Mouse (Mus musculus) midbrain, embryonic 14.5 days (tissue): ENCODE data around the gene Lfng. TPM values are rescaled to one million over a fixed set of nuclear protein-coding genes. Genes with fewer than 3 reads are reported as not detected.
A peak's percentile ranks its signal among the peaks of the same experiment; 100 is the strongest.

Source experiments
- ATAC-seq: fragments of 200-750 bp; cut with Nextera tagmentation; 2 replicates; pipeline ENCODE4 v1.8.0; 2017; ENCODE audit warnings: moderate number of reproducible peaks, moderate library complexity; ENCODE audit not compliant: low FRiP score, low TSS enrichment
- DNase-seq: peaks from one replicate; pipeline ENCODE4 v3.0.0-alpha.2; 2015
- H3K27ac ChIP-seq: fragments of 300-500 bp; sonication (generic); replicated peaks from 2 replicates; pipeline ENCODE4 v1.5.1; 2014; ENCODE audit warnings: mild to moderate bottlenecking, low read depth, low read length, moderate library complexity
- H3K27me3 ChIP-seq: fragments of 300-500 bp; sonication (generic); 2 replicates; pipeline ENCODE4 v1.6.1; 2014; ENCODE audit warnings: low read length, control low read depth, mixed read lengths; ENCODE audit not compliant: control insufficient read depth, insufficient read depth
- H3K36me3 ChIP-seq: fragments of 300-500 bp; sonication (generic); 2 replicates; pipeline ENCODE4 v1.6.1; 2014; ENCODE audit warnings: low read length, control low read depth; ENCODE audit not compliant: control insufficient read depth, insufficient read depth
- H3K4me1 ChIP-seq: fragments of 300-500 bp; sonication (generic); 2 replicates; pipeline ENCODE4 v1.6.1; 2014; ENCODE audit warnings: mild to moderate bottlenecking, antibody characterized with exemption, low read length, control low read depth; ENCODE audit not compliant: control insufficient read depth, insufficient read depth
- H3K4me2 ChIP-seq: fragments of 300-500 bp; sonication (generic); 2 replicates; pipeline ENCODE4 v1.6.1; 2014; ENCODE audit warnings: mild to moderate bottlenecking, low read length, moderate library complexity
- H3K4me3 ChIP-seq: fragments of 300-500 bp; sonication (generic); replicated peaks from 2 replicates; pipeline ENCODE4 v1.5.1; 2014; ENCODE audit warnings: low read depth, low read length
- H3K9ac ChIP-seq: fragments of 300-500 bp; sonication (generic); replicated peaks from 2 replicates; pipeline ENCODE4 v1.6.1; 2014; ENCODE audit warnings: mild to moderate bottlenecking, low read length, moderate library complexity
- H3K9me3 ChIP-seq: fragments of 300-500 bp; sonication (generic); 2 replicates; pipeline ENCODE4 v1.6.1; 2016; ENCODE audit warnings: low read length, control low read depth, mixed read lengths; ENCODE audit not compliant: control insufficient read depth
- WGBS: fragments of 180-500 bp; shearing (Covaris S2); extraction: QIAGEN DNeasy Blood & Tissue Kit; methylation state at CpG from one replicate; pipeline ENCODE4 v1.1.7; 2014; 5-methylcytosine and 5-hydroxymethylcytosine counted together
- polyA plus RNA-seq: library from polyadenylated mRNA; unstranded; fragments of >200 nt; fragmentation: Nextera tagmentation; extraction: Ambion mirVana; gene quantifications from 2 replicates; pipeline ENCODE4 v1.2.1, GENCODE M21; 2014

Gene Lfng
- polyA plus RNA-seq, 1 experiment from 2014 or later = 25.2 TPM

DNA sequence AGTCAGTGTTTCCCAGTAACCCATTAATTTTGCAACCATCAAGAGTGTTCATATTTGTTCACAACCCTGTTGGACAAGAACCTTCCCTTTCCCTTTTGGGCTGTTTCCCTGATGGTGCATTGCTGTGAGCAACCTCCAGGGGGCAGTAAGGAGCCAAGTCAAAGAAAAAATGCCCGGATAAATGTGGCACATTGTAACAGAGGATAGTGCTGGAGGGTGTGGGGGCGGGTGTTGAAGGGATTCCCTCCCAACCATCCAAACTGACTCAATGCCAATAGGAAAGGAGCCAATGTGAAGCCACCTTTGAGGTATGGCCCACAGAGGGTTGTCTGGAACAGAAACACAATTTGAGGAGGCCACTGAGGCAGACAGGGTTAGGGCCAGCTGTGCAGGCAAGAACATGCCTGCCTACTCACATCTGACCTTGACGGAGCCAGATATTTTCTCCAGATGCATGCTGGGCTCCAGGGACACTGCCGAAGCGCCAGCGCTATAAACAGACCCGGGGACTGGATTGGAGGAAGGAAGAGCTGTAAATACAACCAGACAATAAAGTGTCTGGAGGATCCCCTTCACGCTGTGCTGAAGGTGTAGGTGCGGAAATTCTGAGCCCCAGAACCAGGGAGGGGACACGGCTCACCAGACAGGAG, 38.7 kb upstream of the Lfng start:
- ATAC-seq (no peak; the same call in 1 of the 2 replicates), DNase-seq (peak; percentile 79)
- no peak overlapping the region for H3K4me2 ChIP-seq
- no peak overlapping the region for H3K9ac ChIP-seq
- H3K27me3 ChIP-seq = no peaks in the 10 kb centered on the region
- H3K9me3 ChIP-seq = no peaks in the 10 kb centered on the region
- 53% methylated on average over 10 of the region's 10 CpGs for WGBS
- H3K4me3 ChIP-seq = no peak overlapping the region
- no peak overlapping the region for H3K27ac ChIP-seq
- H3K36me3 ChIP-seq = no peaks in the 10 kb centered on the region
- peaks cover 5% of the 10 kb centered on the region; the same call in 1 of the 2 replicates for H3K4me1 ChIP-seq

DNA sequence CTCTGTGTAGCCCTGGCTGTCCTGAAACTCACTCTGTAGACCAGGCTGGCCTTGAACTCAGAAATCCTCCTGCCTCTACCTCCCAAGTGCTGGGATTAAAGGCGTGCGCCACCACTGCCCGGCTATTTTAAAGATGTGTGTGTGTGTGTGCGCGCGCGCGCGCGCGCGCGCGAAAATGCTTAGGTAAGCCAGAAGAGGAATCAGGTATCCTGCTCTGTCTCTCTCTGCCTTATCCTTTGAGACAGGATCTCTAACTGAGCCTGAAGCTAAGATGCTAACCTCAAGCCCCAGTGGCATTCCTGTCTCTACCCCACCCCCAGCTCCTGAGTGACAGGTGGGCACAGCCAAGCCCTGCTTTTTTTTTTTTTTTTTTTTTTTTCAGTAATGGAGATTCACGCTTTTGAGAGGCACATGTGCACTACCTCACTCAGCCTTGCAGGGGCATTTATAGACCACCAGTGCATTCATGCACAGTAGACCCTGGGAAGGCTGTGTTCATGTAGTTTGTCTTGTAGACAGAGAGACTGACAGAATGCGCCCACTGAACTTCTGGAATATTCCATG, 38.0 kb upstream of the Lfng start:
- peaks cover 5% of the 10 kb centered on the region; the same call in 1 of the 2 replicates for H3K4me1 ChIP-seq
- no peak overlapping the region for H3K9ac ChIP-seq
- H3K4me2 ChIP-seq = no peak overlapping the region
- H3K4me3 ChIP-seq = no peak overlapping the region
- ATAC-seq (no peak), DNase-seq (peak; percentile 24)
- 86% methylated on average over 16 of the region's 16 CpGs for WGBS
- H3K27me3 ChIP-seq = no peaks in the 10 kb centered on the region
- H3K9me3 ChIP-seq = no peaks in the 10 kb centered on the region
- no peaks in the 10 kb centered on the region for H3K36me3 ChIP-seq
- no peak overlapping the region for H3K27ac ChIP-seq

- 90% methylated on average over 13 of the region's 13 CpGs for WGBS
- Histone ChIP-seq H3K9me3 (no peaks in the 10 kb centered on the region), H3K27ac (no peak overlapping the region), H3K36me3 (no peaks in the 10 kb centered on the region), H3K4me1 (0 out of 2 replicates have a peak, but pooled peaks cover 4% of the 10 kb centered on the region), H3K4me3 (no peak overlapping the region), H3K9ac (no peak overlapping the region), H3K4me2 (no peak overlapping the region), H3K27me3 (no peaks in the 10 kb centered on the region)
- DNase-seq = no peak
- ATAC-seq = no peak
Measured at GRCm38 (mm10) chr5:140570223-140570870, 36.8 kb upstream of the Lfng start.

- H3K27me3 ChIP-seq = no peaks in the 10 kb centered on the region
- ATAC-seq (no peak), DNase-seq (no peak)
- no peak overlapping the region for H3K4me2 ChIP-seq
- H3K27ac ChIP-seq = no peak overlapping the region
- WGBS = 70% methylated on average over 4 of the region's 4 CpGs
- H3K9ac ChIP-seq = no peak overlapping the region
- H3K9me3 ChIP-seq = no peaks in the 10 kb centered on the region
- H3K4me1 ChIP-seq = no peaks in the 10 kb centered on the region
- H3K4me3 ChIP-seq = no peak overlapping the region
- no peaks in the 10 kb centered on the region for H3K36me3 ChIP-seq
Measured at GRCm38 (mm10) chr5:140571201-140571600, 35.9 kb upstream of the Lfng start.

GRCm38 (mm10) chr5:140571673-140572072, 35.4 kb upstream of the Lfng start:
- Histone ChIP-seq H3K36me3 (no peaks in the 10 kb centered on the region), H3K4me3 (no peak overlapping the region), H3K9me3 (no peaks in the 10 kb centered on the region), H3K27me3 (no peaks in the 10 kb centered on the region), H3K4me2 (no peak overlapping the region), H3K4me1 (no peaks in the 10 kb centered on the region), H3K9ac (no peak overlapping the region), H3K27ac (no peak overlapping the region)
- ATAC-seq = no peak
- WGBS = 58% methylated on average over 10 of the region's 10 CpGs
- DNase-seq = no peak

- WGBS = 85% methylated on average over 6 of the region's 6 CpGs
- Histone ChIP-seq H3K4me1 (no peaks in the 10 kb centered on the region), H3K27me3 (no peaks in the 10 kb centered on the region), H3K9ac (no peak overlapping the region), H3K4me2 (no peak overlapping the region), H3K36me3 (no peaks in the 10 kb centered on the region), H3K27ac (no peak overlapping the region), H3K4me3 (no peak overlapping the region), H3K9me3 (no peaks in the 10 kb centered on the region)
- DNase-seq (no peak), ATAC-seq (no peak)
Measured at GRCm38 (mm10) chr5:140572611-140573010, 34.5 kb upstream of the Lfng start.

- WGBS = 74% methylated on average over 5 of the region's 5 CpGs
Measured at GRCm38 (mm10) chr5:140575381-140575866, 31.7 kb upstream of the Lfng start.

GRCm38 (mm10) chr5:140579221-140579620, 27.9 kb upstream of the Lfng start:
- peaks cover 45% of the 10 kb centered on the region for H3K4me1 ChIP-seq
- H3K4me2 ChIP-seq = no peak overlapping the region
- no peaks in the 10 kb centered on the region for H3K36me3 ChIP-seq
- no peak overlapping the region for H3K27ac ChIP-seq
- WGBS = 14% methylated on average over 9 of the region's 9 CpGs
- no peak overlapping the region for H3K9ac ChIP-seq
- H3K9me3 ChIP-seq = no peaks in the 10 kb centered on the region
- DNase-seq (no peak), ATAC-seq (no peak)
- no peak overlapping the region for H3K4me3 ChIP-seq
- H3K27me3 ChIP-seq = no peaks in the 10 kb centered on the region

More at GRCm38 (mm10) chr5:140575381-140575866, 31.7 kb upstream of the Lfng start:
- H3K27me3 ChIP-seq = no peaks in the 10 kb centered on the region
- ATAC-seq (no peak), DNase-seq (no peak)
- no peaks in the 10 kb centered on the region for H3K36me3 ChIP-seq
- no peak overlapping the region for H3K4me2 ChIP-seq
- no peak overlapping the region for H3K9ac ChIP-seq
- no peaks in the 10 kb centered on the region for H3K9me3 ChIP-seq
- no peak overlapping the region for H3K27ac ChIP-seq
- peaks cover 17% of the 10 kb centered on the region for H3K4me1 ChIP-seq
- no peak overlapping the region for H3K4me3 ChIP-seq
